Mouse (Mus musculus) testis, adult 2 months (tissue): ENCODE results near the gene Wnt5b. TPM values are rescaled to one million over a fixed set of nuclear protein-coding genes. Genes with fewer than 3 reads are reported as not detected.
A peak's percentile ranks its signal among the peaks of the same experiment; 100 is the strongest.

ENCODE experiments used
- H3K27ac ChIP-seq: fragments of 200-500 bp; 2 replicates; pipeline ENCODE4 v1.5.1; 2012; ENCODE audit warnings: low read depth, low read length; ENCODE audit not compliant: control insufficient read depth, insufficient read depth
- H3K27me3 ChIP-seq: fragments of 200-500 bp; 2 replicates; pipeline ENCODE4 v1.6.1; 2012; ENCODE audit warnings: mild to moderate bottlenecking, low read length, moderate library complexity; ENCODE audit not compliant: control insufficient read depth, insufficient read depth
- H3K36me3 ChIP-seq: fragments of 200-500 bp; 2 replicates; pipeline ENCODE4 v1.6.1; 2012; ENCODE audit warnings: mild to moderate bottlenecking, low read length; ENCODE audit not compliant: control insufficient read depth, insufficient read depth
- H3K4me1 ChIP-seq: fragments of 200-500 bp; 2 replicates; pipeline ENCODE4 v1.6.1; 2012; ENCODE audit warnings: low read length; ENCODE audit not compliant: control insufficient read depth, insufficient read depth
- H3K4me3 ChIP-seq: fragments of 200-500 bp; 2 replicates; pipeline ENCODE4 v1.5.1; 2012; ENCODE audit warnings: low read depth, mild to moderate bottlenecking, low read length, moderate library complexity, mixed read lengths; ENCODE audit not compliant: control insufficient read depth
- CTCF ChIP-seq: fragments of 200-500 bp; IDR thresholded peaks from 2 replicates; pipeline ENCODE4 v1.5.1; 2012; ENCODE audit warnings: low read depth, mild to moderate bottlenecking, inconsistent platforms, low read length, moderate library complexity; ENCODE audit not compliant: control insufficient read depth, insufficient read depth, insufficient replicate concordance
- POLR2A ChIP-seq: fragments of 200-500 bp; IDR thresholded peaks from 2 replicates; pipeline ENCODE4 v1.6.1; 2012; ENCODE audit warnings: low read depth, mild to moderate bottlenecking, inconsistent platforms, low read length, moderate library complexity; ENCODE audit not compliant: control insufficient read depth
- polyA plus RNA-seq: library from polyadenylated mRNA; depleted of rRNA; stranded (reverse); fragments of >200 nt; gene quantifications from 2 replicates; pipeline ENCODE4 v1.2.3, GENCODE M21; 2012

Wnt5b gene
- polyA plus RNA-seq, 1 experiment = 3.8 TPM

DNA sequence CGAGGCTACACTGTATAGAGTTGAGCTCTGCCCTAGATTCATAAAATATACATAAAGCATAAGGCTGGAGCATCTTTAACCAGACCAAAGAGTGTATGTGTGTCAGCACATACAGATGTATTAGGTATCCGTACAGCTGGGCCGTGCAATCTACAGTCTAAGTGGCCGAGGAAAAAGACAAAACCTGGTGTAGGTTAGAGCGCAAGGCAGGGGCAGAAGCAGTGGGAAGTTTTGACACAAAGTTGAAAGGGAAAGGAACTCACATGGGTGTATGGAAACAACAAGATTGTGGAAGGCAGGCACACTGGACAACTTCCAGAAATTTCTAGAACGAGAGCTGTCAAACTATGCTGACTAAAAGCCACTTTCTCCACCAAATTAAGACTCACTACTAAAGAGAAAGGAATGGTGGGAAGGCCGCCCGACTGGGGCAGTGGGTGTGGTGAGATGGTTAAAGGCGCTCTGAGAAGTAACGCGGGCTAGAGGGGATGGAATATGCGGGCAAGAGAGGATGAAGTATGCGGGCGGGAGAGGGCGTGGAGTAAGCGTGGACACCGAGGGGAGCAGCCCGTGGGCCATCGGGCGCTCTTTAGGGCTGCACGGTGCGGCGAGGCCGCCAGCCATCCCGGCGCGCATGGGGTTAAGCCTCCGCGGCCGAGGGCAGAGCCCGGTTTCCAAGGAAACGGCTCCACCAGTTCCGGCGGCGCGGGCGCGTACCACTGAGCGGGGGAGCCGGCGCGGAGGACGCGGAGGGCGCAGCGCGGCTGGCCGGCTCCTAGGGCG lies 65.4 kb downstream of the Wnt5b start:
- Histone ChIP-seq H3K27me3 (no peaks in the 10 kb centered on the region), H3K36me3 (no peaks in the 10 kb centered on the region), H3K4me1 (peaks cover 17% of the 10 kb centered on the region), H3K27ac (peak overlapping the region; percentile 90), H3K4me3 (peak overlapping the region; percentile 85)
- TF ChIP-seq POLR2A (peak; percentile 67), CTCF (no peak)

DNA sequence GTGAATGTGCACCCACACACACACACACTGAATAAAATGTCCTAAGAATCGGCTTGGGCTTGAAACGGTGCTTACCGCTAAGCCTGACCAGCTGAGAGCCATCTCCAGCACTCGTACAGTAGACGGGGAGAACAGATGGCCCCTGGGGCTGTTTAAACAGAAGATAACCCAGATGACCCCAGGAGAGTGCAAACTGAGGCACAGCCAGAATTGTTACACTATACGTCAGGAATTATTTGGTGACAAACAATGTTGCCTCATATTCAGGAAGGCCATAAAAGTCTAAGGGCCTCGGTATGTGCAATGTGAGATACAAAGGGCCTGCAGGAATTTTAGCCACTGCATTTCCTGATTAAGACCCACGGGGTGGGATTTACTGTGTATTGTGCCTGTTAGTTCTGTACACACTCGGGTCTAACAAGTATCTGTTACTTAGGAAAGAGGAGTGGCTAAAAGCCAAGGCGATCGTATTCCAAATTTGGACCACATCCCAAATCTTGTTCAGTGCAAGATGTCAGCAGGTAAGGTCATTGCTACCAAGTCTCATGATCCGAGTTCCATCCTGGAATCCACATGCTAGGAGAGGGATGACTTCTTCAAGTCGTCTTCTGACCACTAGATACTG lies 66.3 kb downstream of the Wnt5b start:
- Histone ChIP-seq H3K27me3 (no peaks in the 10 kb centered on the region), H3K36me3 (no peaks in the 10 kb centered on the region), H3K4me3 (no peak overlapping the region), H3K4me1 (peaks cover 17% of the 10 kb centered on the region), H3K27ac (no peak overlapping the region)
- TF ChIP-seq POLR2A (no peak), CTCF (no peak)

GRCm38 (mm10) chr6:119475988-119476387 lies 68.2 kb downstream of the Wnt5b start:
- Histone ChIP-seq H3K27me3 (no peaks in the 10 kb centered on the region), H3K4me3 (no peak overlapping the region), H3K4me1 (peaks cover 12% of the 10 kb centered on the region), H3K27ac (no peak overlapping the region; the same call in 1 of the 2 replicates), H3K36me3 (no peaks in the 10 kb centered on the region)
- no peak for TF ChIP-seq CTCF

- Histone ChIP-seq H3K4me1 (peaks cover 2% of the 10 kb centered on the region), H3K36me3 (no peaks in the 10 kb centered on the region)
- TF ChIP-seq POLR2A = no peak
- TF ChIP-seq CTCF = no peak
Observed at GRCm38 (mm10) chr6:119473992-119474391, 70.2 kb downstream of the Wnt5b start.

DNA sequence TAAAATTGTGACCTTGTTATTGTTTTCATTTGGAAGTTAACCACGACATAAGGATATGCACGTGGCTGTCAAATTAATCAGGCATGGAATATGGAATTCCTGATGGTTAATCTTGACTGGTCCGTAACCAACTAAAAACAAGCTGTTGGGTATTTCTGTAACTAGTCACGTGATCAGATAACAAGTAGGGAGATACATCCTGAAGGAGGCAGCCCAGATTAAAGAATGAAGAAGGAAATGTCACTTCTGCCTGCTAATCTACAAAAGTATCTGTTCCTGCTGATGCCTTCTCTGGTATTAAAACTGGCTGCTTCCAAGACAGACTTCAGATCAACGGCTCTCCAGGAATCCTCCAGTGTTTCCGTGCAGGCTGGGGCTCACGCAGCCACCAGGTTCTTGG lies 70.7 kb downstream of the Wnt5b start:
- TF ChIP-seq POLR2A (no peak), CTCF (no peak)
- Histone ChIP-seq H3K4me1 (no peaks in the 10 kb centered on the region; the same call in none of the 2 replicates), H3K27me3 (no peaks in the 10 kb centered on the region), H3K4me3 (no peak overlapping the region), H3K36me3 (no peaks in the 10 kb centered on the region), H3K27ac (no peak overlapping the region)

More at GRCm38 (mm10) chr6:119473992-119474391, 70.2 kb downstream of the Wnt5b start:
- Histone ChIP-seq H3K4me3 (no peak overlapping the region), H3K27ac (no peak overlapping the region), H3K27me3 (no peaks in the 10 kb centered on the region)

DNA sequence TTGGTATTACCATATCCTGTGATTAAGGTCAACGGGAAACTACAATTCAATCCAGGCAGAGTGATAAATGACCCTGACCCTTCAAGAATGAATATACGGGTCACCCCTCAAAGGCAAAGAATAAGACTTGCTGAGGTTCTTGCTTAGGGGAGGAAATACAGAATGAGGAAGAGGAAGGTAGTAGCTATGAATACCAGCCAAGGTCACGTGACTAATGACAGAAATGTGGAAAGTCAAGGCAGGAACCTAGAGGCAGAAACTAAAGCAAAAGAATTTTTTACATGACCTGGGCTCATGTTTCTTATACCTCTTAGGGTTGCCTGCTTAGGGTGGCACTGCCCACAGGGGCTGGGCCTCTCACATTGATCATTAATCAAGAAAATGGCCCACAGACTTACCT lies 71.4 kb downstream of the Wnt5b start:
- no peaks in the 10 kb centered on the region for H3K27me3 ChIP-seq
- TF ChIP-seq POLR2A (no peak), CTCF (no peak)
- H3K4me3 ChIP-seq = no peak overlapping the region
- H3K27ac ChIP-seq = no peak overlapping the region
- no peaks in the 10 kb centered on the region for H3K36me3 ChIP-seq
- H3K4me1 ChIP-seq = no peaks in the 10 kb centered on the region; the same call in none of the 2 replicates

DNA sequence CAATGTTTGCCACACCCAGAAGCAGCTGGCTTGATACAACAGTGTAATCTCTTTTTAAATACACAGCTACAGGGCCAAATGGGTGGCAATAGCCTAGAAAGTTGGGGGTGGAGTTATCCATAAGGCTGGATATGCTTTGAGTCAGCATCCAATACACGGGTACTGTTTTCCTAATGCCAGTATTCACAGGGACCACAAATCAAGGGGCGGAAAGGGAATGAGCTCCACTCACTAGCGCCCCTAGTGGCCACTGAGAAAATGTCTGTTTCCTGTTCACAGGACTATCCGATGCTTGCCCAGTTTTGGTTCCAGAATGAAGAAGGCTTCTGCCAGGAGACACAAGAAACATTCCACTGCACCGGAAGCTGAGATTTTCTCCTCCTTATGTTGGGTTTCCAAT lies 72.0 kb downstream of the Wnt5b start:
- TF ChIP-seq CTCF = peak; percentile 74; the same call in 1 of the 2 replicates
- no peak for TF ChIP-seq POLR2A
- H3K4me1 ChIP-seq = peaks cover 5% of the 10 kb centered on the region
- no peaks in the 10 kb centered on the region for H3K27me3 ChIP-seq
- no peaks in the 10 kb centered on the region for H3K36me3 ChIP-seq
- H3K27ac ChIP-seq = no peak overlapping the region
- H3K4me3 ChIP-seq = no peak overlapping the region
